Mouse (Mus musculus) olfactory bulb, adult 2 months (tissue): ENCODE results near the gene Wfdc2. TPM values are rescaled to one million over a fixed set of nuclear protein-coding genes. Genes with fewer than 3 reads are reported as not detected.
"Not testable (repeated sequence)": the region's sequence is repeated elsewhere in the genome, so short reads cannot be mapped to it uniquely, and the experiment has no call there.

ENCODE experiments used
- H3K27ac ChIP-seq: fragments of 200-500 bp; 2 replicates; pipeline ENCODE4 v1.5.1; 2012; ENCODE audit warnings: low read depth, low read length; ENCODE audit not compliant: insufficient read depth
- H3K4me1 ChIP-seq: fragments of 200-500 bp; 2 replicates; pipeline ENCODE4 v1.6.1; 2012; ENCODE audit warnings: low read length; ENCODE audit not compliant: control insufficient read depth, insufficient read depth
- H3K4me3 ChIP-seq: fragments of 200-500 bp; 2 replicates; pipeline ENCODE4 v1.5.1; 2012; ENCODE audit warnings: mild to moderate bottlenecking, low read depth, low read length, moderate library complexity; ENCODE audit not compliant: insufficient read depth
- CTCF ChIP-seq: fragments of 200-500 bp; IDR thresholded peaks from 2 replicates; pipeline ENCODE4 v1.5.1; 2012; ENCODE audit warnings: low read depth, mild to moderate bottlenecking, low read length, moderate library complexity; ENCODE audit not compliant: insufficient read depth
- POLR2A ChIP-seq: fragments of 200-500 bp; IDR thresholded peaks from 2 replicates; pipeline ENCODE4 v1.6.1; 2012; ENCODE audit warnings: mild to moderate bottlenecking, low read depth, low read length, moderate library complexity; ENCODE audit not compliant: insufficient read depth
- WGBS: fragments of 180-500 bp; shearing (Covaris S2); methylation state at CpG from one replicate; pipeline ENCODE4 v1.1.7; 2018; 5-methylcytosine and 5-hydroxymethylcytosine counted together
- polyA plus RNA-seq: library from polyadenylated mRNA; stranded (reverse); fragments of >200 nt; gene quantifications from 2 replicates; pipeline ENCODE4 v1.2.4, GENCODE M21; 2012; ENCODE audit warnings: low replicate concordance; ENCODE audit not compliant: missing spikeins, insufficient read depth, insufficient read length

The Wfdc2 gene
- polyA plus RNA-seq, 1 experiment: not detected

- Histone ChIP-seq H3K4me1 (no peaks in the 10 kb centered on the region), H3K27ac (no peak within 1 kb of the TSS), H3K4me3 (no peak within 1 kb of the TSS)
- 79% methylated on average over 4 of the region's 4 CpGs for WGBS
- TF ChIP-seq CTCF (no peak), POLR2A (no peak)
Observed at GRCm38 (mm10) chr2:164593494-164593893, 31.3 kb downstream of the Wfdc2 start, which contains the start of gene Eppin. Gene Eppin, minus strand, starts transcription at chr2:164593594.

GRCm38 (mm10) chr2:164600179-164600578, 38.0 kb downstream of the Wfdc2 start:
- Histone ChIP-seq H3K27ac (no peak overlapping the region), H3K4me3 (no peak overlapping the region), H3K4me1 (no peaks in the 10 kb centered on the region)
- WGBS: 71% methylated on average over 3 of the region's 3 CpGs
- TF ChIP-seq POLR2A (no peak), CTCF (no peak)

GRCm38 (mm10) chr2:164603482-164603881, 41.3 kb downstream of the Wfdc2 start:
- TF ChIP-seq POLR2A: no peak
- TF ChIP-seq CTCF: no peak
- 91% methylated on average over 3 of the region's 3 CpGs for WGBS
- Histone ChIP-seq H3K27ac (no peak overlapping the region), H3K4me1 (no peaks in the 10 kb centered on the region), H3K4me3 (no peak overlapping the region)

- WGBS: 83% methylated on average over 8 of the region's 8 CpGs
- TF ChIP-seq POLR2A (no peak), CTCF (no peak)
- Histone ChIP-seq H3K27ac (no peak overlapping the region), H3K4me1 (no peaks in the 10 kb centered on the region), H3K4me3 (no peak overlapping the region)
Observed at GRCm38 (mm10) chr2:164604411-164604810, 42.2 kb downstream of the Wfdc2 start.

GRCm38 (mm10) chr2:164608781-164609180, 46.6 kb downstream of the Wfdc2 start:
- Histone ChIP-seq H3K4me3 (no peak overlapping the region), H3K4me1 (no peaks in the 10 kb centered on the region), H3K27ac (no peak overlapping the region)
- 83% methylated on average over 6 of the region's 6 CpGs for WGBS
- TF ChIP-seq POLR2A (no peak), CTCF (no peak)

- 57% methylated on average over 8 of the region's 8 CpGs for WGBS
- not testable (repeated sequence) for H3K4me1 ChIP-seq, H3K27ac ChIP-seq, H3K4me3 ChIP-seq
Observed at GRCm38 (mm10) chr2:164613471-164613870, 51.3 kb downstream of the Wfdc2 start, which contains the start of the genes Wfdc6b and Wfdc8. Gene Wfdc6b, plus strand, starts transcription at chr2:164613522. Gene Wfdc8, minus strand, starts transcription at chr2:164613626.

- Histone ChIP-seq H3K27ac (no peak overlapping the region), H3K4me3 (no peak overlapping the region), H3K4me1 (no peaks in the 10 kb centered on the region)
- no peak for TF ChIP-seq CTCF
- no peak for TF ChIP-seq POLR2A
- 95% methylated on average over 3 of the region's 3 CpGs for WGBS
Observed at GRCm38 (mm10) chr2:164615386-164615785, 53.2 kb downstream of the Wfdc2 start.

Other genes with a start within 250 kb of the Wfdc2 start
- gene Svs6, start 245.7 kb upstream of the Wfdc2 start, polyA plus RNA-seq: not detected in 2 replicates
- not detected in 2 replicates for gene Svs5, start 229.7 kb upstream of the Wfdc2 start, polyA plus RNA-seq
- not detected in 2 replicates for gene Slpi, start 173.3 kb upstream of the Wfdc2 start, polyA plus RNA-seq
- gene Rbpjl, start 159.3 kb upstream of the Wfdc2 start, polyA plus RNA-seq: not detected in 2 replicates
- gene Matn4, start 157.3 kb upstream of the Wfdc2 start, polyA plus RNA-seq: not detected in 2 replicates
- 124 TPM in 1 of 2 replicates, not detected in the other for gene Sdc4, start 118.5 kb upstream of the Wfdc2 start, polyA plus RNA-seq
- gene Sys1, start 105.4 kb upstream of the Wfdc2 start, polyA plus RNA-seq: not detected in 2 replicates
- gene Gm20458, start 101.4 kb upstream of the Wfdc2 start, polyA plus RNA-seq: not detected in 2 replicates
- gene Trp53tg5, start 88.7 kb upstream of the Wfdc2 start, polyA plus RNA-seq: not detected in 2 replicates
- gene Dbndd2, start 76.3 kb upstream of the Wfdc2 start, polyA plus RNA-seq: 84.6 TPM in 1 of 2 replicates, not detected in the other
- gene Pigt, start 64.9 kb upstream of the Wfdc2 start, polyA plus RNA-seq: not detected in 2 replicates
- gene Spint3, start 11.0 kb downstream of the Wfdc2 start, polyA plus RNA-seq: not detected in 2 replicates
- not detected in 2 replicates for gene Wfdc6a, start 23.0 kb downstream of the Wfdc2 start, polyA plus RNA-seq
- not detected in 2 replicates for gene Eppin, start 31.2 kb downstream of the Wfdc2 start, polyA plus RNA-seq
- gene Wfdc6b, start 51.1 kb downstream of the Wfdc2 start, polyA plus RNA-seq: not detected in 2 replicates
- gene Wfdc8, start 51.2 kb downstream of the Wfdc2 start, polyA plus RNA-seq: not detected in 2 replicates
- gene Wfdc16, start 76.4 kb downstream of the Wfdc2 start, polyA plus RNA-seq: not detected in 2 replicates
- not detected in 2 replicates for gene Wfdc10, start 93.6 kb downstream of the Wfdc2 start, polyA plus RNA-seq
- gene Wfdc9, start 94.2 kb downstream of the Wfdc2 start, polyA plus RNA-seq: not detected in 2 replicates
- not detected in 2 replicates for gene Wfdc11, start 111.7 kb downstream of the Wfdc2 start, polyA plus RNA-seq
- not detected in 2 replicates for gene Wfdc13, start 122.7 kb downstream of the Wfdc2 start, polyA plus RNA-seq
- not detected in 2 replicates for gene Spint4, start 136.1 kb downstream of the Wfdc2 start, polyA plus RNA-seq
- gene Spint5, start 152.9 kb downstream of the Wfdc2 start, polyA plus RNA-seq: not detected in 2 replicates
- gene Wfdc3, start 183.5 kb downstream of the Wfdc2 start, polyA plus RNA-seq: not detected in 2 replicates
- not detected in 2 replicates for gene Dnttip1, start 183.6 kb downstream of the Wfdc2 start, polyA plus RNA-seq
- not detected in 2 replicates for gene Ube2c, start 207.5 kb downstream of the Wfdc2 start, polyA plus RNA-seq
- gene Tnnc2, start 217.6 kb downstream of the Wfdc2 start, polyA plus RNA-seq: not detected in 2 replicates
- not detected in 2 replicates for gene Snx21, start 223.4 kb downstream of the Wfdc2 start, polyA plus RNA-seq
- not detected in 2 replicates for gene Acot8, start 242.5 kb downstream of the Wfdc2 start, polyA plus RNA-seq
- gene Zswim3, start 242.7 kb downstream of the Wfdc2 start, polyA plus RNA-seq: not detected in 2 replicates